Mouse (Mus musculus) left cerebral cortex, adult 18-20 months (tissue): ENCODE results near the gene Olfr1219. TPM values are rescaled to one million over a fixed set of nuclear protein-coding genes. Genes with fewer than 3 reads are reported as not detected.

Experiments used
- DNase-seq, 2 experiments: peaks; one replicate each; pipeline ENCODE4 v3.0.0; 2021 to 2022; ENCODE audit warnings: low spot score in 2 of 2, mixed read lengths in 1 of 2
- long read RNA-seq, 2 experiments: library from polyadenylated mRNA; stranded (forward); transcript quantifications; one replicate each; pipeline ENCODE4 v2.0.0; 2021
- total RNA-seq, 2 experiments: library from RNA; stranded (reverse); gene quantifications; 2 replicates each; pipeline ENCODE4 v1.2.3; 2021

Olfr1219 gene
- not detected for total RNA-seq
- long read RNA-seq, experiment 1: 0 reads
- long read RNA-seq, experiment 2: 0 reads

GRCm38 (mm10) chr2:89083413-89083812 lies at the start of gene Olfr1219:
Olfr1219 (minus strand) TSS chr2:89083513.
- no peak for DNase-seq

GRCm38 (mm10) chr2:89132954-89133353 lies 49.6 kb upstream of the Olfr1219 start, which contains the start of gene Olfr1222:
Olfr1222 (minus strand) TSS chr2:89133054.
- DNase-seq: no peak

GRCm38 (mm10) chr2:89117183-89117582 lies 33.9 kb upstream of the Olfr1219 start, which contains the start of gene Olfr1221:
Olfr1221 (minus strand) TSS chr2:89117283.
- DNase-seq: no peak

GRCm38 (mm10) chr2:89106735-89107134 lies 23.4 kb upstream of the Olfr1219 start, which contains the start of gene Olfr1220:
Olfr1220 (minus strand) TSS chr2:89106835.
- DNase-seq: no peak

- no peak for DNase-seq
These were observed 22.3 kb upstream of the Olfr1219 start for GRCm38 (mm10) chr2:89105651-89106050.

- DNase-seq: no peak
These were observed 10.5 kb upstream of the Olfr1219 start for GRCm38 (mm10) chr2:89093848-89094247.

GRCm38 (mm10) chr2:89081487-89081886 lies 1.8 kb downstream of the Olfr1219 start:
- DNase-seq: no peak

- no peak for DNase-seq
These were observed 22.2 kb downstream of the Olfr1219 start, which contains the start of gene Olfr1218 for GRCm38 (mm10) chr2:89061087-89061486. Olfr1218 (minus strand) TSS chr2:89061187.

GRCm38 (mm10) chr2:89031965-89032364 lies 51.3 kb downstream of the Olfr1219 start, which contains the start of gene Olfr1217:
Olfr1217 (minus strand) TSS chr2:89032065.
- no peak for DNase-seq

Other genes starting within 250 kb of the Olfr1219 start
- not detected for gene Olfr1204, start 234.2 kb downstream of the Olfr1219 start, total RNA-seq
- not detected for gene Olfr1206, start 220.3 kb downstream of the Olfr1219 start, total RNA-seq
- not detected for gene Olfr1208, start 181.2 kb downstream of the Olfr1219 start, total RNA-seq
- gene Olfr1209, start 168.4 kb downstream of the Olfr1219 start, total RNA-seq: not detected
- not detected for gene Olfr1211, start 145.4 kb downstream of the Olfr1219 start, total RNA-seq
- not detected for gene Olfr1212, start 129.5 kb downstream of the Olfr1219 start, total RNA-seq
- not detected for gene Gm13762, start 103.2 kb downstream of the Olfr1219 start, total RNA-seq
- not detected for gene Olfr1214, start 90.9 kb downstream of the Olfr1219 start, total RNA-seq
- not detected for gene Olfr1215, start 76.5 kb downstream of the Olfr1219 start, total RNA-seq
- not detected for gene Olfr1216, start 65.2 kb downstream of the Olfr1219 start, total RNA-seq
- gene Olfr1217, start 51.4 kb downstream of the Olfr1219 start, total RNA-seq: not detected
- gene Olfr1218, start 22.3 kb downstream of the Olfr1219 start, total RNA-seq: not detected
- gene Olfr1220, start 23.3 kb upstream of the Olfr1219 start, total RNA-seq: not detected
- not detected for gene Olfr1221, start 33.8 kb upstream of the Olfr1219 start, total RNA-seq
- not detected for gene Olfr1222, start 49.5 kb upstream of the Olfr1219 start, total RNA-seq
- gene Olfr1223, start 68.0 kb upstream of the Olfr1219 start, total RNA-seq: not detected
- gene Olfr1224-ps1, start 80.6 kb upstream of the Olfr1219 start, total RNA-seq: not detected
- not detected for gene Olfr1225, start 91.2 kb upstream of the Olfr1219 start, total RNA-seq
- gene Olfr1226, start 116.5 kb upstream of the Olfr1219 start, total RNA-seq: not detected
- gene Olfr1228, start 170.5 kb upstream of the Olfr1219 start, total RNA-seq: not detected
- not detected for gene Olfr1229, start 204.5 kb upstream of the Olfr1219 start, total RNA-seq
- not detected for gene Olfr1230, start 213.8 kb upstream of the Olfr1219 start, total RNA-seq
- not detected for gene Olfr1231, start 223.6 kb upstream of the Olfr1219 start, total RNA-seq
- gene Olfr1232, start 246.2 kb upstream of the Olfr1219 start, total RNA-seq: not detected